Mouse (Mus musculus) kidney, postnatal 0 days (tissue): ENCODE data around the gene Ffar2. TPM values are rescaled to one million over a fixed set of nuclear protein-coding genes. Genes with fewer than 3 reads are reported as not detected.

Experiments used
- ATAC-seq: fragments of 200-750 bp; cut with Nextera tagmentation; replicated peaks from 2 replicates; pipeline ENCODE4 v1.8.0; 2017; ENCODE audit warnings: low read depth, moderate number of reproducible peaks, moderate TSS enrichment, moderate library complexity; ENCODE audit not compliant: low FRiP score
- DNase-seq: peaks from one replicate; pipeline ENCODE4 v3.0.0-alpha.2; 2016; ENCODE audit warnings: low spot score
- H3K27ac ChIP-seq: fragments of 300-500 bp; sonication (generic); 2 replicates; pipeline ENCODE4 v1.5.1; 2014; ENCODE audit warnings: mild to moderate bottlenecking
- H3K27me3 ChIP-seq: fragments of 300-500 bp; sonication (generic); 2 replicates; pipeline ENCODE4 v1.6.1; 2014; ENCODE audit warnings: low read length, mixed read lengths; ENCODE audit not compliant: insufficient read depth
- H3K36me3 ChIP-seq: fragments of 300-500 bp; sonication (generic); 2 replicates; pipeline ENCODE4 v1.6.1; 2014; ENCODE audit warnings: low read length, mixed read lengths; ENCODE audit not compliant: insufficient read depth
- H3K4me1 ChIP-seq: fragments of 300-500 bp; sonication (generic); replicated peaks from 2 replicates; pipeline ENCODE4 v1.6.1; 2014; ENCODE audit warnings: antibody characterized with exemption, low read length, mixed read lengths; ENCODE audit not compliant: insufficient read depth
- H3K4me2 ChIP-seq: fragments of 300-500 bp; sonication (generic); 2 replicates; pipeline ENCODE4 v1.6.1; 2014; ENCODE audit warnings: mild to moderate bottlenecking, low read length, moderate library complexity, mixed read lengths
- H3K4me3 ChIP-seq: fragments of 300-500 bp; sonication (generic); replicated peaks from 2 replicates; pipeline ENCODE4 v1.5.1; 2014; ENCODE audit warnings: low read depth, low read length
- H3K9ac ChIP-seq: fragments of 300-500 bp; sonication (generic); 2 replicates; pipeline ENCODE4 v1.6.1; 2014; ENCODE audit warnings: low read depth, low read length
- H3K9me3 ChIP-seq: fragments of 300-500 bp; sonication (generic); replicated peaks from 2 replicates; pipeline ENCODE4 v1.6.1; 2016; ENCODE audit warnings: low read length, inconsistent platforms, mixed read lengths
- CTCF ChIP-seq: IDR thresholded peaks from 2 replicates; pipeline ENCODE4 v1.5.1; 2016; ENCODE audit warnings: antibody characterized with exemption, low read depth, mild to moderate bottlenecking, moderate library complexity
- WGBS: fragments of 180-500 bp; shearing (Covaris S2); extraction: QIAGEN DNeasy Blood & Tissue Kit; methylation state at CpG from one replicate; pipeline ENCODE4 v1.1.7; 2014; 5-methylcytosine and 5-hydroxymethylcytosine counted together
- polyA plus RNA-seq: library from polyadenylated mRNA; unstranded; fragments of >200 nt; fragmentation: Nextera tagmentation; extraction: Ambion mirVana; gene quantifications from 2 replicates; pipeline ENCODE4 v1.2.1, GENCODE M21; 2015

The Ffar2 gene
- polyA plus RNA-seq, 1 experiment from 2014 or later, result 0.16 TPM

- no peak for TF ChIP-seq CTCF
- Histone ChIP-seq H3K4me3 (no peak overlapping the region), H3K4me1 (no peaks in the 10 kb centered on the region), H3K27me3 (no peaks in the 10 kb centered on the region), H3K27ac (no peak overlapping the region), H3K9me3 (no peaks in the 10 kb centered on the region), H3K9ac (no peak overlapping the region), H3K4me2 (no peak overlapping the region), H3K36me3 (no peaks in the 10 kb centered on the region)
- WGBS, result 61% methylated on average over 1 of the region's 1 CpGs
- ATAC-seq (no peak), DNase-seq (no peak)
Observed at GRCm38 (mm10) chr7:30857746-30858145, 34.2 kb upstream of the Ffar2 start.

- DNase-seq (no peak), ATAC-seq (no peak)
- Histone ChIP-seq H3K4me3 (no peak within 1 kb of the TSS), H3K27ac (no peak within 1 kb of the TSS), H3K36me3 (no peaks in the 10 kb centered on the region), H3K9ac (no peak within 1 kb of the TSS), H3K4me2 (no peak within 1 kb of the TSS), H3K9me3 (no peaks in the 10 kb centered on the region), H3K4me1 (no peaks in the 10 kb centered on the region), H3K27me3 (no peaks in the 10 kb centered on the region)
- WGBS, result 76% methylated on average over 6 of the region's 6 CpGs
- no peak for TF ChIP-seq CTCF
Observed at GRCm38 (mm10) chr7:30856078-30856477, 32.5 kb upstream of the Ffar2 start, which contains the start of gene Ffar3. Gene Ffar3, minus strand, starts transcription at chr7:30856178.

GRCm38 (mm10) chr7:30851421-30851820 lies 27.8 kb upstream of the Ffar2 start:
- no peak overlapping the region for H3K4me3 ChIP-seq
- no peak overlapping the region for H3K4me2 ChIP-seq
- no peaks in the 10 kb centered on the region for H3K36me3 ChIP-seq
- 81% methylated on average over 1 of the region's 1 CpGs for WGBS
- no peaks in the 10 kb centered on the region for H3K9me3 ChIP-seq
- H3K9ac ChIP-seq, result no peak overlapping the region
- no peak overlapping the region for H3K27ac ChIP-seq
- no peaks in the 10 kb centered on the region for H3K4me1 ChIP-seq
- ATAC-seq (no peak), DNase-seq (no peak)
- no peaks in the 10 kb centered on the region for H3K27me3 ChIP-seq
- no peak for TF ChIP-seq CTCF

GRCm38 (mm10) chr7:30847934-30848333 lies 24.4 kb upstream of the Ffar2 start:
- Histone ChIP-seq H3K9ac (no peak overlapping the region), H3K4me2 (no peak overlapping the region), H3K4me1 (no peaks in the 10 kb centered on the region), H3K4me3 (no peak overlapping the region), H3K27ac (no peak overlapping the region), H3K27me3 (no peaks in the 10 kb centered on the region), H3K36me3 (no peaks in the 10 kb centered on the region), H3K9me3 (no peaks in the 10 kb centered on the region)
- TF ChIP-seq CTCF, result no peak
- ATAC-seq, result no peak
- DNase-seq, result no peak
- WGBS, result 80% methylated on average over 6 of the region's 6 CpGs

GRCm38 (mm10) chr7:30847386-30847785 lies 23.8 kb upstream of the Ffar2 start:
- Histone ChIP-seq H3K4me1 (no peaks in the 10 kb centered on the region), H3K27me3 (no peaks in the 10 kb centered on the region), H3K27ac (no peak overlapping the region), H3K9me3 (no peaks in the 10 kb centered on the region), H3K9ac (no peak overlapping the region), H3K36me3 (no peaks in the 10 kb centered on the region), H3K4me2 (no peak overlapping the region), H3K4me3 (no peak overlapping the region)
- WGBS, result 61% methylated on average over 5 of the region's 5 CpGs
- DNase-seq (no peak), ATAC-seq (0 out of 2 replicates have a peak, but pooled peaks have one; percentile 21)
- no peak for TF ChIP-seq CTCF

- whole genome bisulfite sequencing, result 70% methylated on average over 2 of the region's 2 CpGs
Observed at GRCm38 (mm10) chr7:30846505-30847053, 23.0 kb upstream of the Ffar2 start.

More at GRCm38 (mm10) chr7:30846505-30847053, 23.0 kb upstream of the Ffar2 start:
- no peak overlapping the region for H3K9ac ChIP-seq
- TF ChIP-seq CTCF, result no peak
- DNase-seq, result no peak
- no peaks in the 10 kb centered on the region for H3K36me3 ChIP-seq
- H3K4me1 ChIP-seq, result no peaks in the 10 kb centered on the region
- H3K4me3 ChIP-seq, result no peak overlapping the region
- H3K4me2 ChIP-seq, result no peak overlapping the region
- no peak overlapping the region for H3K27ac ChIP-seq
- H3K9me3 ChIP-seq, result no peaks in the 10 kb centered on the region
- no peaks in the 10 kb centered on the region for H3K27me3 ChIP-seq
- ATAC-seq, result no peak
